Mouse (Mus musculus) layer of hippocampus, postnatal 10 days (tissue): ENCODE measurements around the gene Grin3a. TPM values are rescaled to one million over a fixed set of nuclear protein-coding genes. Genes with fewer than 3 reads are reported as not detected.

Source experiments
- total RNA-seq, 2 experiments: library from RNA; stranded (reverse); gene quantifications; 2 replicates each; pipeline ENCODE4 v1.2.3; 2021

Gene Grin3a
- total RNA-seq, 2 experiments from 2014 or later: 81.5 to 84.2 TPM

Other genes with a start within 250 kb of the Grin3a start
- gene Tmem246, start 247.9 kb downstream of the Grin3a start, total RNA-seq: 10 to 100 TPM; 76.8 to 80.3 TPM
- gene Rnf20, start 213.7 kb downstream of the Grin3a start, total RNA-seq: 10 to 100 TPM; 79.6 to 80.6 TPM
- gene Ppp3r2, start 163.7 kb downstream of the Grin3a start, total RNA-seq: 1 to 10 TPM; 1.5 to 1.8 TPM